Mouse (Mus musculus): ENCODE data around the gene Pdcd7. TPM values are rescaled to one million over a fixed set of nuclear protein-coding genes. Genes with fewer than 3 reads are reported as not detected.
A peak's percentile ranks its signal among the peaks of the same experiment; 100 is the strongest.

Pdcd7 gene
- total RNA-seq, 4 experiments from 2014 or later, result 13.3 to 16.8 (median 16.0) TPM

DNA sequence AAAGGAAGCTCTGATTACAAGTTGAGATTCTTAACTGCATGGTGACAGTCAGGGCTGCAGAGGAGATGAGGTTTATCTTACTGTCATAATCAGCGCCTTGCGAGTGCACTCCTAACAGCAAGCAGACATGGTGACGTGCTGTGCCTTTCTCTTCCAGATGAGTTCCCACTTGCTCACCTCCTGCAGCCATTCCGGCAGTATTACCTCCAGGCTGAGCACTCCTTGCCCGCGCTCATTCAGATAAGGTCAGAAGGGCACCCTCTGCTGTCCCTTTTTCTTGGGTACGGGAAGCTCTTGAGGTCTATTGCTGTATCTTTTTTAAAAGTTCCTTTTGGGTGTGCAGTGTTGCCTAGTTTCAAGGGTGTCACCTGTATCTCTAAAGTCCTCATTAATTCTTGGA lies 10.7 kb downstream of the Pdcd7 start:
- no peak for DNase-seq (ENCODE audit: low spot score)

DNA sequence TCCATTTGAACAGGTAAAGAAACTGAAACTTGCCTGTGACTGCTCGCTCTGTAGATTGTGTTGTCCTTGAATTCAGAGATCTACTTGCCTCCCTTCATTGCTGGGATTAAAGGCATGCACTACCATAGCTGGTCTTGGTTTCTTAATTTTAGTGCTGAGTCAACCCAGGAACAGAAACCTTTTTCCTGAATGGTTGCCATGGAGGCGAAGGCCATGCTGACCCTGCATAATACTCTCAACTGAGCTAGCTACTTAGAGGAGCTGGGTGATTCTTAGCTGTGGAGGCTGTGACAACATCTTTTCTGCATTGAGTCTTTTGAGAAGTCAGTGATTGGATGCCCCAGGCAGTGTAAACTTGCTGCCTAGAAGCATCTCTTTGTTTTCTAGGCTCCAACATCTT lies 11.1 kb downstream of the Pdcd7 start:
- DNase-seq (ENCODE audit: low spot score), result no peak

DNA sequence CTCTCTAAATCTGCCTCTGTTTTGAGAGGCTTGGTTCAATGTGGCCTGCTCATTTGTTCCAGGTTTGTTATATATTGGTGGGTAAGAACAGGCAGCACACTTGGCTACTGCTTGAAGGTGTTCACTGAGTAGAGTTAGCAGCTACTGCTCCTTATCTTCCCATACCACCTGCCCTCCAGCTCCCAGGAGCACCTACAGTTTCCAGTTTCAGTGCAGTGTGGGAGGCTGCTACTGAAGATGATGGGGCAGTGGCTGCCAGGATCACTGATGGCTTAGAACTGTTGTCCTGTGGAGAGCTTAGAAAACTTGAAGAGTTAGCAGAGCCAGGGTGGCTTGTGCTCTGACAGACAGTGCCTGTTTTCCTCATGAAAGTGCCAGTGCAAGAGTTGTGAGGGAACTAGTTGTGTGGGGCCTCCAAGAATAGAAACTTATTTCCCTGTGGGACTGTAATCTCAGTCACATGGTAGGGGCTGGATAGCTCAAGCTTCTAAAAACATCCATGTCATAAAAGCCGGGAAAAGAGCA lies 13.1 kb downstream of the Pdcd7 start:
- DNase-seq (ENCODE audit: low spot score), result no peak

DNA sequence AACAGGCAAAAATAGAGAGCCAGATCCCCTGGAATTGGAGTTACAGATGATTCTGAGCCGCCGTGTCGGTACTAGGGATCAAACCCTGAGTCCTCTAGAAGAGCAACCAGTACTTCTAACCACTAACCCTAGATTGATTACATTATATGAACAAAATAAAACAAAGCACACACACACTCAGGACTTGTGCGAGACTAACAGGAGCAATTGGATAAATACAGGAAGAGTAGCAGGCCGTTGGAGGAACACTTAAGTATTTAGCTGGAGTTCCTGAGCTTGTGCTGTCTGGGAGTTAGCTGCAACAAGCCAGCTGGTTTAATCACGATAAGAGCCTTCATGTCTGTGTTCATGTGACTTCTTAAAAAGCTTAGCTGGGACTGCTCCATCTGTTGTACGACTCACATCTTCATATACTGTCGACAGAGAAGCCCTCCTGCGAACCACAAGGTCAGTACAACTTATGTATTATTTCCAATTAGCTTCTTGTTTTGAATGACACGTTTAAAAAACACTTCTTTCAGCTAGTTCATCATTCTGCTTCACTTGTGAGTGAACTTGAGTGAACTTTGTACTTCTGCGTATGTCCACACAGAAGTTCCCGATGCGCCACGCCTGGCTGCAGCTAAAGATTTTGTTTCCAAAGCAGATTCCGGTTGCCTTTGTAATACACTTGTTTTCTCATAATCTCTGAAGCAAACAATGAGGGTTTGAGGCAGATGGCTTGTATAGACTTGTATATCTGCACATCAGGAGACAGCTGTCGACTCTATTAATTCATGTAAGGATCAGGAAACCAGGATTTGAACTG lies 14.9 kb downstream of the Pdcd7 start, which contains the start of gene Ubap1l:
TSS of gene Ubap1l (plus strand) at position 401 of the 808 bp plus-strand sequence.
- DNase-seq (ENCODE audit: low spot score), result no peak

DNA sequence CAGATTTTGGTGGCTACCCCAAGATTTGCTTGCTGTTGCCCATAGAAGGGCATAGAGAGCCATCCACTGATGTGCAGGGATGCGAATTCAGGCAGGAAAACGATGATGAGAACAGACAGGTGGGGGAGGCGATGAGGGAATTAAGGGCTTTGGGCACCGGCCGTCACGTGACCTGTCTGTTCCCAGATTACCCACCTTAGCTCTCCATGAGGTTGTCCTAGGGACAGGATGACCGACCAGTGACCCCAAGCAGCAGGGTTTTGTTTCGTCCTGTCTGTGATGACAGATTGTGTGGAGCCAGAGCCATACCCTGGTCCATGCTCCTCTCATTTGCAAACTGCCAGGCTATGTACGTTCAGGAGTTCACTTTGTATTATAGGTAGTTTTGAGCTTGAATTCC lies 17.8 kb downstream of the Pdcd7 start:
- no peak for DNase-seq (ENCODE audit: low spot score)

DNA sequence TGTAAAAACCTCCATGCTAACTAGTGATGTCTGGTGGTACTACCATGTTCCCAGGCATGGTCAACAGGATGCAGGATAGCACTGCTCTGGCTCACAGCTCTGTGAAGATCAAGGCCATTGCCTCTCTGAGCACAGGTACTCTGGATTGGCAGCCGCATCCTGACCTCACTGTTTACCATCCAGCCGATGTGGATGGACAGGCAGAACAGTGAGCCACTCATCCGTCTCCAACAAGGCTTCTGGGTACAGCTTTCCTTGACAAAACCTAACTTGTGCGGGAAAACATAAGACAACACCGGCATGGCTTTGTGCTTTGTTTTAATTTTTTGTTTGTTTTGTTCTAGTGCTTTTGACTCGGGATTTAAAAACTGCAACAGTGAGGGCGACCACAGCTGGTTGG lies 19.8 kb downstream of the Pdcd7 start:
- no peak for DNase-seq (ENCODE audit: low spot score)

DNA sequence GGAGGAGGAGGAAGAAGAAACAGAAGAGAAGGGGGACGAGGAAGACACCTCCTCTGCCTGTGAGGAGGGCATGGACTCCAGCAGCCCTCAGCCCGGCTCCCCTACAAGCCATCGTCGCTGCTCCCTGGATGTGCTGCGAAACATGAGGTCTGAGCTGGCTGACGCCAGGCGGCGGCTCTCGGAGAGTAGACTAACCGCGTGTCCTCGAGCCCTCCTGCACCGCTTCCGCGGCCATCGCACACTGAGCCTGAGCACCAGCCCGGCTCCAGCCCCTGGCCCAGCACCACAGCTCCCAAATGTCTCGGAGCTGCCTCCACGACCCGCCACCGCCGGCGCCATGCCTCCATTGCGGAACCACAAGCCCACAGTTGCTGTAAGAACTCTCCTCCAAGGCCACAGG lies 25.9 kb downstream of the Pdcd7 start:
- DNase-seq (ENCODE audit: low spot score), result no peak

DNA sequence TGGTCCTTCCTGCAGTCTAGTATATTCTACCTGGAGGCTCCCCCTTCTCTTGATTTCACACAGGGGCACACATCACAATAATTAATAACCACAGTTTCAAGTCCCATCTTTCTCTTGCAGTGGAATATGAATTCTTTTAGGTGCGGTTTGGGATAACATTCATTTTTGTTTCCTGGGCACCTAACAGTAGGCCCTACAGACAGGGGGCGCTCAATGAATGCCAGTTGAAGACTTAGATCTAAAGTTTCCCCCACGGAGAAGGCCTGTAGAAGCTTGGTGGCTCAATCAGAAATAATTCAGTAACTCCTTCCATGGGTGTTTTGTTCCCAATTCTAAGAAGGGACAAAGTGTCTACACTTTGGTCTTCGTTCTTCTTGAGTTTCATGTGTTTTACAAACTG lies 26.5 kb downstream of the Pdcd7 start:
- peak; percentile 28 for DNase-seq (ENCODE audit: low spot score)

DNA sequence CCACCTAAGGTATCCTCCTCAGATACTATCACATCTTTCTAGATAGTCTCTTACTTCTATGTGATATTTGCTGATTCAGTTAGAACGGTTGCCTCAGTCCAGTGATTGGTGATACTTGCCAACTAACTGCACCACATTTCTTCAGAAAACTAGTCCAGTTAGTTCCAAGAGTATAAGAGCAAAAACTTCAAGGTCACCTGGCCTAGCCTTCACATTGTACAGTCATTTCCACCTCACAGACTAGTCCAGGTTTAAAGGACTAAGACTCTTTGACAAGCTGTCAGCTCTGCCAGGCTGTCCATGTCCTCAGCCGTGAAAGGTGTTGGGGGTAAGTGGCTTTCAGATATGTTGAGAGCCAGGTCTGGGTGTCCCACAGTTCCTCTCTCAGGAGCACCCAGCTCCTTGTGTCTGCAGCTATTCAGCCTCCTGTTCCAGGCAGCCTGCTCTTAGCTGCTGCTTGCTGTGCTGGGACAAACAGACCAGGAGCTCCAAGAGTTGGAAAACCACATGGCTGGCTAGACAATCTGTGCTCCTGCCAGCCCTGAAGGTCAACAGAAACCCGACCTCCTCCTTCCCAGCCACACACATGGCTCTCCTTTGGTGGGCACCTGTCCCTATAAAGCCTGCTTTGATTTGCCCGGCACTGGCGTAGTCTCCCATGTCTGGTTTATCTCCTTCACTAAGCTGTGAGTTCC lies 28.7 kb downstream of the Pdcd7 start:
- peak; percentile 24 for DNase-seq (ENCODE audit: low spot score)

DNA sequence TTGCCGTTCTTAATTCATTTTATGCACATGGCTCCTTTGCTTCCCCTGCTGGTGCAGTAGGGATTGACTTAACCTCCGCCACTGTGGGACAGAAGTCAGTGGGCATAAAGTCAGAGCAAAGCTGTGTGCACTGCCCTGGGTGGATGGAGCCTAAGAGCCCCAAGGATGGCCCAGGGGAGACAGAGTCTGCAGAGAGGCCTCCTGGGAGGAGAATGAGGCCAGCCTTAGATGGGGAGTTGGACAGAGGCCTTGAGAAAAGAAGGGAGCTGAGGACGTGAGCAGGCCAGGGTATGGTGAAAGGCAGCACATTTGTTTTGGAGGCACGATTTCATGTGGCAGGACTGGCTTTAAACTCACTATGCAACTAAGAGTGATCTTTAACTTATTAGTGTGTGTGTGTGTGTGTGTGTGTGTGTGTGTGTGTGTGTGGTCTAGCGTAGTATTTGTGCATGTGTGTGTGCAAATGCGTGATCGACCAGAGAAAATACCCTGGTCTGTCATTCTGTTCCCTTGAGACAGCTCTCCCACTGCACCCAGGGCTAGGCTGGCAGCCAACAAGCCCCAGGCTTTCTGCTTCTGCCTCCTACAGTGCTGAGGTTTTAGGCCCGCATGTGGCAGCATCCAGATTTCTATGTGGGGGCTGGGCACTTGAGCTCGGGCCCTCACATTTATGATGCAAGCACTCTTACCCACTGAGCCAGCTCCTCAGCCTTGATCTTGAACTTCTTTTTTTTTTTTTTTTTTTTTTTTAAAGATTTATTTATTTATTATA lies 29.4 kb downstream of the Pdcd7 start:
- no peak for DNase-seq (ENCODE audit: low spot score)

DNA sequence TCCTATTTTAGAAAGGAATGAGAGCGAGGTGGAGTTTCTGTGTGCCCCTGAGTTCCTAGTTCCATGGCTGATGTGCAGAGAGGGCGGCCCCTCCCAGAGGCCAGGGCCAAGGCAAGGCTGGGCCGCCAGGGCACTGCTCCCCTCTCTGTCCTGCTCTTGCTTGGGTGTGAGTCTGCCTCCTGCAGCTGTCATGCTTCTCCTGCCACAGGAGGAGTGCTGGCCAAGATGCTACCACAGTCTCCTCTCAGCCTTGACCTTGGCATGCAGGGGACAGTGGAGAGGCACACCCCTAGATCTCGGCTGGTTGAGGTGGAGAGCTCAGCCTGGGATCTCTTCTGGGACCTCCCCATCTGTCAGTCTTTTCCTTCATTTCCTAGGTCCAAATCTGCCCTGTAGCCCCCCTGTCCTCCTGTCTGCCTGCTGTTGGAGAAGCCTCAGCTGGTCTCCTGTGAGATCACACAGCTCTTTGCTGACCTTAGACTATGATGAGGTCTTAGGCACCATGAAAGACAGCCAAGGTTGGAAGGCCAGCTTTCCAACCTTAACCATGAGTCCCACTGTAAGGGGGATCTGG lies 35.2 kb downstream of the Pdcd7 start:
- no peak for DNase-seq (ENCODE audit: low spot score)

DNA sequence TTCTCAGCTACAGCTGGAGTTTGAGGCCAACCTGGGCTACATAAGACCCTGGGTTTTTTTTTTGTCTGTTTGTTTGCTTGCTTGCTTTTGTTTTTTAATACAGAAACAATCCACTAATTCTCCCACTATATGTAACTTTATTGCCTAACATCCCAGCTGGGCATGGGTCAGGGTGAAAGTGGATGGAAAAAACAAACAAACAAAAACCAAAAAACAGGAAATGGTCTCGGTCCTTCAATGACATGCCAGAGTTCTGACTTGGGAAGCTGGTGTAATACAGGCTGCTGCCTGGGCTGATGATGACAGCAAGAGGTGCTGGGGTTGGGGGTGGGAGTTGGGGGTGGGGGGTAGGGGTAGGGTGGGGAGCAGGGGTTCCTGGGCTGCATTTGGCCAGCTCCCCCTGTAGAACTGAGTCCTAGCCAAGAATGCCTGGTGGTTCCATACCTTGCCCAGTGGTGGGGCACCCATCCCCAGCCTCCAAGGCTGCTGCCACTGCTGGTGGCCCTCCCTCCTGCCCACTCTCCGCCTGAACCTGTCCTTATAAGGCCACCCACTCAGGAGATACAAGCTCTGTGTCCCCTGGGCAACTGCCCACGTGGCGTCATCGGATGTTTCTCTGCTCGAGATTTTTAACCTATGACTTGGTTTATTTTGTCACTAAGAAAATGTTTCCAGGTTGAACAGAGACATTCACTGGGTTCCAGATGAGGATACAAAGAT lies 36.3 kb downstream of the Pdcd7 start:
- no peak for DNase-seq (ENCODE audit: low spot score)

DNA sequence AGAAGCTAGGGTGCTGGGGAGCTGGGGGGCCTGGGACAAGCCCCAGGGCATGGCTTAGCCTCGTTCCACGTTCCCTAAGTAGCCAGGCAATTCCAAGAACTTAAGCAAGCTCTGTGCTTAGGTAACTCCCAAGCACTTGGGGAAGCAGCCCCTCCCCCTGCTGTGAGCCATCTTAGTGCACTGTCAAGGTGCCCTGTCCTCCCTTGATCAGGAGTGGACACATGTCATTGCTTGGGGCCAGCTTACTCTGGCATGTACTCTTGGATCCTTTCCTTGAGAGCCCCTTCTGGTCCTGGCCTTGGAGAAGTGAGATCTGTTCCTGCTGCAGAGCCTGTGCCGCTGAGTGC lies 36.8 kb downstream of the Pdcd7 start:
- DNase-seq (ENCODE audit: low spot score), result no peak

DNA sequence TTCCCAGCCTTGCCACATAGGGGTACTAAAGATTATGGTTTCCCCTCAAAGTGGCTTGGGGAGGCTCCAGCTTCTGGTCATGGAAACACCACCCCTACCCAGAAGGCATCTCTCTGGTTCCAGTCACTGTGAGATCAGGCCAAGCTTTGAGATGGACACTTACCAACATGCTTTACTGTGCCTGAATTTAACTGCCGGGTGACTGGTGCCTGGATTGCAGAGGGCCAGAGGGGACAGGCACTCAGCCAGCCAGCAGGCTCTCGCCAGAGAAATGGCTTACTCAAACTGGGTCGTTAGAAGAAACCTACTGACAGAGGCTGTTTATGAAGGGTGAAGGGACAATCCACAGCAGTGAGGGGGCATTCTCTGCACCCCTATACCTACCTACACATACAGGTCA lies 38.4 kb downstream of the Pdcd7 start:
- DNase-seq (ENCODE audit: low spot score), result no peak

DNA sequence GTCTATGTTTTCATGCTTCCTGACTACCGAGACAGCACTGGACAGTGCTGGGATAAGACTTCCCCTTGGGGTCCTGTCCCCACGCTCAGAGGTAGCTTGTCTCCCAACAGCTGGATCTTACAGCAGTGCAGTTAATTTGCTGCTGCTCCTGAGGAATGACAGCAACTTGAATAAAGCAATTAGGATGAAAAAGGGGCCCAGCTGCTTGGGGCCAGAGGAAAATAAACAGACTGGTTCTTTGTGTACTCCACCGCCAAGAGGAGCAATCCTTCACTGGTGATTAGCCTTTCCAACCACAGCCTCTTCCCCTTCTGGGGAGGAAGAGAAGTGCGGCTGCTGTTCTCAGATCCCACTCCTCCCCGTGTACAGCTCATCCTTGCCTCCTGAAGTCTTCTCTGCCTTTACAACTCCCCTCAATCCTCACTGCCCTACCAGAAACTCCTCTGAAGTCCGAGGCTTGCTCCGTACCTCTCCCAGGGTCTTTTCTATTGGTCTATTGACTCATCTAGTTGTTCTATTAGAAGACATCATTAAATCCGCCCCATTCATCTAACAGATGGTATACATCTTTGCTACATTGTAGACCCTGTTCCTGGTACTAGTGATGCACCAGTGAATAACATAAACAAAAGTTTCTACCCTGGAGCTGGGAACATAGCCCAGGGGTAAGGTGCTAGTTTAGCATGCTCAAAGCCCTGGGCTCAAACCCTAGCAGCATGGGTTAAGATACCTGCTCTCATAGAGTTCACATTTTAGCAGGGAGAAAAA lies 40.7 kb downstream of the Pdcd7 start:
- DNase-seq (ENCODE audit: low spot score), result no peak

DNA sequence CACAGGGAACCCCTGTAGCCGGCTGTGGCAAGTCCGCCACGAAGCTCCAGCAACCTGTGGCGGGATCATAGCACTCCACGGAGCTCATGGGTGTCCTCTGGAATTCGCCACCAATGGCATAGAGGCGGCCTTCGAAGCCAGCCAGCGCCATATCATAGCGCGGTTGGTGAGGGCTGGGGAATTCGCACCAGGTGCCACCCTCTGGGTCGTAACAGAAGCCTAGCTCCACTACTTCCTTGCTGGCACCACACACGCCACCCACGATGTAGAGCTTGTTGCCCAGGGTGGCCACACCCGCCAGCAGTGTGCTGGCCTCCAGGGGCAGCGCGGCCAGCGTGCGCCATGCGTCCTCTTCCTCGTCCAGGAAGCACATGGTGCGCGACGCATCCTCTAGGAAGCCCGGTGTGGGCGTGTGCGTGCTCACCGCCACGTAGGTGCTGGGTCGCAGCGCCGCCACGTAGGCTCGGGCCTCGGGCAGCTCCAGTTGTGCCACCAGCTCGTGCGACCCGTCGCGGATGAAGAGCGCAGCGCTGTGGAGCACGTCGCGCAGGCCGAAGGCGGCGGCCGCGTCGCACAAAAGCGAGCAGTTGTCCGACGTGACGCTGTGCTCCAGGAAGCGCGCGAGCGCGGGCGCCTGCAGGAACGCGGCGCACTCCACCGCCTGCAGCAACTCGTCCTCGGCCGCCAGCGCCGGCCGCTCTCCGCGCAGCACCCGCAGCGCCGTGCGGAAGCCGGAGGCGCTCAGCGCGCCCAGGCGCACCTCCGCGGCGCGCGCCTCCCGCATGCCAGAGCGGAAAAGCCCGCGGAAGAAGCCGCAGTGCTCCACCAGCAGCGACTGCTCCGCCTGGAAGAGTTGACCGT lies 45.1 kb downstream of the Pdcd7 start:
- no peak for DNase-seq (ENCODE audit: low spot score)

DNA sequence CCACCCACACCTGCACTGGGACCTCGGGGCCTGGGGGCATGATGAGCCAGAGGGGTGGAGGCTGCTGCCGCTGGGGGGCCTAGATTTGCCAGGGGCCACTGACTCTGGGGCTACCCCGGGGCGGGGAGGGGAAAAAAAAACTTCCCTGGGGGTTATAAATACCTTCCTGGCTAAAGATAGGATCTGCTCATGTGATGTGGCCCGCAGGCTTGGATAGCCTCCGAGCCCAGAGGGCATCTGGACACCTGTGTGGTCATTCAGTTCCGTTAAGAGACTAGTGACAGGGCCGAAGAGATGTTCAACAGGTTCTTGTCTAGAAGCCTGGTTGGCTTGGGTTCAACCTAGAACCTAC lies 45.7 kb downstream of the Pdcd7 start, which contains the start of gene Kbtbd13:
TSS of gene Kbtbd13 (minus strand) at position 40 of the 352 bp plus-strand sequence.
- DNase-seq (ENCODE audit: low spot score), result peak; percentile 48

DNA sequence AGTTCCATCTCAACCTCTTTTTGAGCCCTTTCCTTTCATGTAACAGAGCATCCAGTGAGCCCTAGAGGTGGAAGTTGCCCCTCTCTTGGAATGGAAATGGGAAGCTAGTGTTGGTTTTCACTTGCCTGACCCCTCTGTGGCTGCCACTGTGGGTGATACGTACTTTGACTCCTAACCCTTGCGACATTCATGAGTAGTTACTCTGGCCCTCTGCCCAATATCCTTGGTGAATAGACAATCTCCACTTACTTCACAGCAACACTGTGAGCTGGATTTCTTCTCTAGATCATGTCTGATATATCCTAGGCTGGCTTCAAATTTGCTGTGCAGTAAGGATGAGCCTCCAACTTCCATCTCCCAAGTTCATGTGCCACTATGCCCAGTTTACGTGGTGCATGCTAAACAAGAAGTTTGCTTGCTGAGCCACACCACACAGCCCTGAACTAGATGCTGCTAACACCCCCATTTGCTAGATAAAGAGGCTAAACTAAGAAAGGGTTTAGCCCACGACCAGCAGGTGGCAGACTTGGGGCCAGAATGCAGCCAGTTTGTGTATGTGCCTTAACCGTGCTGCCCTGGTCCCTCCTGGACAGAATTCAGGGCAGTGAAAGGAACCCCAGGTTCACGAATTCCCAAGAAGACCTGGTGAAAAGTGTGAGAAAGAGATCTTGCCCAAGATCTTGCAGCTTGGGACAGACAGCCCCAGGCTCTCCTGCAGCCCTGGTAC lies 46.9 kb downstream of the Pdcd7 start:
- DNase-seq (ENCODE audit: low spot score), result peak; percentile 63

DNA sequence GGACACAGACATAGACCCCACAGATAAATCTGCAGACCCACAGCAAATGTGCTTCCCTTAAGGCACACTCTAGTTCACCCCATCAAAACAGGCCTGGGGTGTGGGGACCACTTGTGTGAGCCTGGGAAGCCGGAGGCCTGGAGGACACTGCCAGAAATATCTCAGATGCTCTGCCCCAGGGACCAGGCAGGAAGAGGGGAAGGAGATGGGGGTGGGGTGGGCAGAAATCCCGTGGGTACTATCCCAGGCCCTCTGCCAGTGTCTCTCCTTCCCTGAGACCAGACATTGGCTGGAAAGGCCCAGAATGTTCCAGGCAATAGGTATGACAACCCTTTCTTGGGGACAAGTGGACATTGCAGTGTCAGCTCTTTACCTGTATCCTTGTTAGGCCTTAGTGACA lies 47.7 kb downstream of the Pdcd7 start:
- peak; percentile 27 for DNase-seq (ENCODE audit: low spot score)
